Mouse (Mus musculus) lung, embryonic 14.5 days (tissue): ENCODE results near the gene Gnao1. TPM values are rescaled to one million over a fixed set of nuclear protein-coding genes. Genes with fewer than 3 reads are reported as not detected.

Experiments
- ATAC-seq: fragments of 200-750 bp; cut with Nextera tagmentation; 2 replicates; pipeline ENCODE4 v1.8.0; 2017; ENCODE audit warnings: mild to moderate bottlenecking, moderate TSS enrichment, moderate library complexity; ENCODE audit not compliant: insufficient read depth
- DNase-seq: peaks from one replicate; pipeline ENCODE4 v3.0.0-alpha.2; 2015
- H3K27ac ChIP-seq: fragments of 300-500 bp; sonication (generic); 2 replicates; pipeline ENCODE4 v1.5.1; 2014; ENCODE audit warnings: low read depth, mild to moderate bottlenecking, moderate library complexity
- H3K27me3 ChIP-seq: fragments of 300-500 bp; sonication (generic); 2 replicates; pipeline ENCODE4 v1.6.1; 2014; ENCODE audit warnings: low read length, control low read depth; ENCODE audit not compliant: insufficient read depth
- H3K36me3 ChIP-seq: fragments of 300-500 bp; sonication (generic); 2 replicates; pipeline ENCODE4 v1.6.1; 2014; ENCODE audit warnings: control low read depth; ENCODE audit not compliant: insufficient read depth
- H3K4me1 ChIP-seq: fragments of 300-500 bp; sonication (generic); 2 replicates; pipeline ENCODE4 v1.6.1; 2014; ENCODE audit warnings: antibody characterized with exemption, control low read depth; ENCODE audit not compliant: insufficient read depth
- H3K4me2 ChIP-seq: fragments of 300-500 bp; sonication (generic); 2 replicates; pipeline ENCODE4 v1.6.1; 2014; ENCODE audit warnings: mild to moderate bottlenecking
- H3K4me3 ChIP-seq: fragments of 300-500 bp; sonication (generic); 2 replicates; pipeline ENCODE4 v1.5.1; 2014; ENCODE audit warnings: low read depth, low read length
- H3K9ac ChIP-seq: fragments of 300-500 bp; sonication (generic); 2 replicates; pipeline ENCODE4 v1.6.1; 2014
- H3K9me3 ChIP-seq: fragments of 300-500 bp; sonication (generic); 2 replicates; pipeline ENCODE4 v1.6.1; 2016; ENCODE audit warnings: low read depth, low read length, control low read depth
- CTCF ChIP-seq: IDR thresholded peaks from 2 replicates; pipeline ENCODE4 v1.5.1; 2016; ENCODE audit warnings: antibody characterized with exemption, low read depth
- WGBS: fragments of 180-500 bp; shearing (Covaris S2); extraction: QIAGEN DNeasy Blood & Tissue Kit; methylation state at CpG from one replicate; pipeline ENCODE4 v1.1.7; 2014; 5-methylcytosine and 5-hydroxymethylcytosine counted together
- polyA plus RNA-seq: library from polyadenylated mRNA; unstranded; fragments of >200 nt; fragmentation: Nextera tagmentation; extraction: Ambion mirVana; gene quantifications from 2 replicates; pipeline ENCODE4 v1.2.1, GENCODE M21; 2014

Gene Gnao1
- polyA plus RNA-seq, 1 experiment from 2014 or later: 1.8 TPM

GRCm38 (mm10) chr8:93825317-93825716 is 15.6 kb downstream of the Gnao1 start:
- 31% methylated on average over 4 of the region's 4 CpGs for WGBS
- Histone ChIP-seq H3K4me2 (no peak overlapping the region), H3K9ac (no peak overlapping the region), H3K4me1 (no peaks in the 10 kb centered on the region; the same call in 1 of the 2 replicates), H3K9me3 (no peaks in the 10 kb centered on the region), H3K27me3 (no peaks in the 10 kb centered on the region), H3K4me3 (no peak overlapping the region), H3K27ac (no peak overlapping the region), H3K36me3 (no peaks in the 10 kb centered on the region)
- DNase-seq (peak; percentile 55), ATAC-seq (peak; percentile 58; the same call in 1 of the 2 replicates)
- TF ChIP-seq CTCF: no peak

GRCm38 (mm10) chr8:93830626-93831025 is 20.9 kb downstream of the Gnao1 start:
- WGBS: 49% methylated on average over 3 of the region's 3 CpGs
- Histone ChIP-seq H3K27me3 (no peaks in the 10 kb centered on the region), H3K4me3 (no peak overlapping the region), H3K27ac (peak overlapping the region; percentile 8; the same call in 1 of the 2 replicates), H3K36me3 (no peaks in the 10 kb centered on the region), H3K4me1 (no peaks in the 10 kb centered on the region), H3K9me3 (no peaks in the 10 kb centered on the region), H3K9ac (no peak overlapping the region), H3K4me2 (no peak overlapping the region)
- ATAC-seq (no peak), DNase-seq (peak; percentile 31)
- no peak for TF ChIP-seq CTCF

DNA sequence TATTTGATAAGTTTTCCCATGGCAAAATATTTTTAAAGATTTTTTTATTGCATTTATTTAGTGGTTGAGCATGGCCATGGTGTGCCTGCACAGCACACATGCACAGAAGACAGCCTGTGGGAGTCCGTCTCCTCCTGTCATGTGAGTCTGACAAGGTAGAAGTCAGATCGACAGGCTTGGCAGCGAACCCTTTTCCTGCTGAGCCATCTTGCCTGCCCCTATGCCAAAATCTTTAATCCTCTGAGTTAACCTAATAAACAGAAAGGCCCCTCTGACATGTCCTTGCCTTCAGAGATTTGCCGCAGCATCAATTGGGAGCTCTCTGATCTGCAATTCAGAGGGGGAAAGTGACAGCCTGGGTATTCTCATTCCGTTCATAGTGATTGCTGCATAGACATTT is 26.0 kb downstream of the Gnao1 start:
- no peak for DNase-seq
- no peaks in the 10 kb centered on the region for H3K36me3 ChIP-seq
- no peak for TF ChIP-seq CTCF
- H3K4me3 ChIP-seq: no peak overlapping the region
- no peaks in the 10 kb centered on the region for H3K9me3 ChIP-seq
- H3K27ac ChIP-seq: no peak overlapping the region
- H3K9ac ChIP-seq: no peak overlapping the region
- H3K27me3 ChIP-seq: no peaks in the 10 kb centered on the region
- no peak overlapping the region for H3K4me2 ChIP-seq
- no peak for ATAC-seq
- WGBS: 62% methylated on average over 5 of the region's 5 CpGs
- no peaks in the 10 kb centered on the region for H3K4me1 ChIP-seq

- DNase-seq (no peak), ATAC-seq (no peak)
- Histone ChIP-seq H3K4me3 (no peak overlapping the region), H3K9me3 (no peaks in the 10 kb centered on the region), H3K27me3 (no peaks in the 10 kb centered on the region), H3K27ac (no peak overlapping the region), H3K36me3 (no peaks in the 10 kb centered on the region), H3K4me1 (no peaks in the 10 kb centered on the region; the same call in 1 of the 2 replicates), H3K9ac (no peak overlapping the region), H3K4me2 (no peak overlapping the region)
- WGBS: 43% methylated on average over 8 of the region's 8 CpGs
- TF ChIP-seq CTCF: no peak
Observed at GRCm38 (mm10) chr8:93839113-93839512, 29.3 kb downstream of the Gnao1 start.

GRCm38 (mm10) chr8:93840486-93840885 is 30.7 kb downstream of the Gnao1 start:
- Histone ChIP-seq H3K4me2 (no peak overlapping the region), H3K4me1 (no peaks in the 10 kb centered on the region; the same call in 1 of the 2 replicates), H3K27ac (no peak overlapping the region), H3K9ac (no peak overlapping the region), H3K36me3 (no peaks in the 10 kb centered on the region), H3K27me3 (no peaks in the 10 kb centered on the region), H3K4me3 (no peak overlapping the region), H3K9me3 (no peaks in the 10 kb centered on the region)
- ATAC-seq (no peak), DNase-seq (no peak)
- WGBS: 49% methylated on average over 4 of the region's 4 CpGs
- no peak for TF ChIP-seq CTCF

- H3K27ac ChIP-seq: no peak overlapping the region
- no peaks in the 10 kb centered on the region for H3K27me3 ChIP-seq
- no peak overlapping the region for H3K4me2 ChIP-seq
- H3K9me3 ChIP-seq: no peaks in the 10 kb centered on the region
- no peaks in the 10 kb centered on the region for H3K36me3 ChIP-seq
- DNase-seq (peak; percentile 61), ATAC-seq (peak; percentile 70)
- H3K4me1 ChIP-seq: no peaks in the 10 kb centered on the region; the same call in 1 of the 2 replicates
- no peak for TF ChIP-seq CTCF
- no peak overlapping the region for H3K4me3 ChIP-seq
- 33% methylated on average over 10 of the region's 10 CpGs for WGBS
- no peak overlapping the region for H3K9ac ChIP-seq
Observed at GRCm38 (mm10) chr8:93840956-93841752, 31.4 kb downstream of the Gnao1 start.

DNA sequence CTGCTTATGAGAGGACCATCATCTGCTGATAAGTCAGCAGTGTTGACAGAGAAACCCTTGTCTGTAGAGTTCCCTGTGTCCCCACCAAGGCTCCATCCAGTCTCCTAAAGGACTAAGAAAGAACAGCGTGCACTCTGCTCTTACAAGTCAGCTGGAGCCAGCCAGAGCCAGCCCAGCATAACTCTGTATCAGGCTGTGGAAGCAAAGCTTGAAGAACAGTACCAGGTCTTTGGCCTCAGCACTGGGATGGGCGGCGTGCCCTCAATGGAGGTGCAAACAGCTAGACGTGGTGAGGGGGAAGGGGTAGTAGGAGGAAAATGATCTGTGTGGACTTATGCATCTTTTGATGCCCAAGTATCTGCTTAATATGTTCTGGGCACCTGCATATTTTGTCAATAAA is 32.8 kb downstream of the Gnao1 start:
- no peak for TF ChIP-seq CTCF
- Histone ChIP-seq H3K4me3 (no peak overlapping the region), H3K27me3 (no peaks in the 10 kb centered on the region), H3K4me1 (no peaks in the 10 kb centered on the region; the same call in 1 of the 2 replicates), H3K4me2 (no peak overlapping the region), H3K36me3 (no peaks in the 10 kb centered on the region), H3K27ac (no peak overlapping the region), H3K9me3 (no peaks in the 10 kb centered on the region), H3K9ac (no peak overlapping the region)
- DNase-seq (no peak), ATAC-seq (no peak)
- WGBS: 92% methylated on average over 4 of the region's 4 CpGs
